Mouse (Mus musculus): ENCODE results near the gene Fam192a.

DNA sequence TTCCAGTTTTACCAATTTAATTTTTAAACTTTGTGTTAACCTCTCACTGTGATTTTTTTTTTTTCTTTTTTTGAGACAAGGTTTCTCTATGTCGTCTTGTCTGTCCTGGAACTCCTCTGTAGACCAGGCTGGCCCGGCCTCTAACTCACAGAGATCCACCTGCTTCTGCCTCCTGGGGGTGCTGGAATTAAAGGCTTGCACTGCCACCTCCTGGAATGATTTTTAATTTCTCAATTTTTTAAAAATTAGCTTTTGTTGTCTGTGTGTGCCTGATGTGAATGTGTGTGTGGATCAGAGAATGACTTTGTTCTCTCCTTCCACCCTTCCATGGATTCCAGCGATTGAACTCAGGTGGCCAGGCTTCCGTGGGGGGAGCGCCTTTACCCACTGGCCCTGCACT lies 5.3 kb upstream of the Fam192a start:
- peak in 1 of 2 experiments; percentile 64; a peak in 2 of 4 replicates for TF ChIP-seq CTCF (conservative IDR thresholded peaks at IDR 0.05 in 1 of 2, IDR thresholded peaks at IDR 0.05 in 1 of 2; ENCODE audit: low read depth in 2 of 2, low read length in 2 of 2)
- no peak for TF ChIP-seq ZNF384 (IDR thresholded peaks at IDR 0.05; ENCODE audit: low read depth, low read length)
- no peak for TF ChIP-seq TCF12 (IDR thresholded peaks at IDR 0.05; ENCODE audit: low read depth, low read length)
- TF ChIP-seq POLR2A (IDR thresholded peaks at IDR 0.05; ENCODE audit: low read depth, low read length): no peak
- TF ChIP-seq CHD2 (IDR thresholded peaks at IDR 0.05; ENCODE audit: low read length): no peak
- TF ChIP-seq NELFE (IDR thresholded peaks at IDR 0.05; ENCODE audit: low read depth, low read length): no peak
- TF ChIP-seq PAX5 (IDR thresholded peaks at IDR 0.05; ENCODE audit: low read length): no peak
- no peak for TF ChIP-seq MAX (IDR thresholded peaks at IDR 0.05; ENCODE audit: low read length)
- no peak for TF ChIP-seq EP300 (IDR thresholded peaks at IDR 0.05; ENCODE audit: low read length)
- no peak for TF ChIP-seq ETS1 (conservative IDR thresholded peaks at IDR 0.05; ENCODE audit: low read depth, low read length)
- no peak for TF ChIP-seq MYC (IDR thresholded peaks at IDR 0.05; ENCODE audit: low read depth, low read length)
- no peak for TF ChIP-seq POLR2AphosphoS2 (IDR thresholded peaks at IDR 0.05; ENCODE audit: low read depth, low read length)
- TF ChIP-seq HCFC1 (IDR thresholded peaks at IDR 0.05; ENCODE audit: low read depth, low read length): no peak
- TF ChIP-seq ELF1 (IDR thresholded peaks at IDR 0.05; ENCODE audit: low read depth, low read length): no peak

Data from CH12.LX (cell line).